Mouse (Mus musculus) left cerebral cortex, postnatal 25 days (tissue): Measurements from ENCODE around the gene Cdh26. TPM values are rescaled to one million over a fixed set of nuclear protein-coding genes. Genes with fewer than 3 reads are reported as not detected.
A peak's percentile ranks its signal among the peaks of the same experiment; 100 is the strongest.

Experiments used
- DNase-seq, 2 experiments: peaks; one replicate each; pipeline ENCODE4 v3.0.0; 2022; ENCODE audit warnings: low spot score in 2 of 2, mixed read lengths in 1 of 2
- intact Hi-C: fragments of 180-260 bp; cut with DNase I; formaldehyde crosslinking; loops from one replicate; pipeline ENCODE4 v1.15.1; 2025
- total RNA-seq, 2 experiments: library from RNA; stranded (reverse); gene quantifications; 2 replicates each; pipeline ENCODE4 v1.2.3; 2021

The Cdh26 gene
- total RNA-seq, 2 experiments from 2014 or later = 0.37 TPM; not detected in 1

DNA sequence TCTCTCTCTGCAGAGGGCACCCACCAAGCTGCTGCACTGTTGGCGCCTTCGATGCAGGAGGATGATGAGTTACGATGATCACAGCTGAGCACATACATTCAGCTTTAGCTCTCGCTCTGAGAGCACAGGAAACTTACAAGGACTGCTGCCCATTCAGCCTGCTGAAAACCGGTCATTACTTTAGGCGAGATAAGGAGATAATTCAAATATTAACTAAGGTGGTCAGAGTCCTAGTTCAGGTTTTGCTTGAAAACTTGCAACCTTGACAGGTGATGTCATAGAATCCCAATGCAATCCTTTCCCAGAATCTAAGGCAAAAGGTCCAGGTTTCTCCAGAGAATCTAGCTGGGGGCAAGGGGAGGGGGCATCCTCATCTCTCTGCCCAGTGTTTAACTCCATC, 905 bp upstream of the Cdh26 start:
- DNase-seq = no peak
- intact Hi-C loops = loop anchor here (5.0 to 10.0 kb wide), 3 partner anchors 78 to 1445 kb away; no protein-coding TSS in a partner anchor

DNA sequence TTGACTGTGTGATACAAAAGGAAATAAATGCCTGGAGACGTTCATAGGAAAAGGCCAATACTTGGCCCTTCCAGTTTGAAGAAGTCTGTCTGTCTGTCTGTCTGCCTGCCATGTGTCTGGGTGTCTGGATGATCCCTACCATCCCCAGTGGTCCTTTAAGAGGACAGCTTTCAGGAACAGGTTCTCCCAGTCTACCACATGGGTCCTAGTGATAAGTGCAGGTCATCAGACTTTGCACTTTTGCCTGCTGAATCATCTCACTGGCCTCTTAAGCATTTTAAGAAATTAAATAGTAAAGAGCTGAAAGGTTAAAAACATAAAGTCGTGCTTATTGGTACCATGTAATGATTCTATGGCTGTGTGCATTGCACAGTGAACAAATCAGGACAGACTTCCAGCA, 3.2 kb downstream of the Cdh26 start:
- DNase-seq = no peak
- intact Hi-C loops = no loop called here

DNA sequence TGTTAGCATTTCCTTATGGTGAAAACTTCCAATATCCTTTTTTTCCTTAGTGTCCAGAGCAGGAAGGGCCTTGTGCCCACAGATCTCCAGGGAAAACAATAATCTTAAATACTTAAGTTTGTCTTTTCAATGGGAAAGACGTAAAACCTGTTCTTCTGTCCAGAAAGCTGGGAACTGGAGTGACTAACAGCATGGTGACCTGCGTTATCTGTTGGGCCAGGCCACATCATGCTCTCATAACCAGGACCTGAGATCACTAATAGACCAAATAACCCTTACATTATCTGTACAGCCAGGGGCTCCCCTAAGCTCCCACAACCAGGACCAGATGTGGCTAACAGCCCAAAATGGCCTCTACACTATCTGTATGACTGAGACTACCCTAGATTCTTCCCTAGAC, 3.6 kb downstream of the Cdh26 start:
- intact Hi-C loops = no loop called here
- DNase-seq = no peak

DNA sequence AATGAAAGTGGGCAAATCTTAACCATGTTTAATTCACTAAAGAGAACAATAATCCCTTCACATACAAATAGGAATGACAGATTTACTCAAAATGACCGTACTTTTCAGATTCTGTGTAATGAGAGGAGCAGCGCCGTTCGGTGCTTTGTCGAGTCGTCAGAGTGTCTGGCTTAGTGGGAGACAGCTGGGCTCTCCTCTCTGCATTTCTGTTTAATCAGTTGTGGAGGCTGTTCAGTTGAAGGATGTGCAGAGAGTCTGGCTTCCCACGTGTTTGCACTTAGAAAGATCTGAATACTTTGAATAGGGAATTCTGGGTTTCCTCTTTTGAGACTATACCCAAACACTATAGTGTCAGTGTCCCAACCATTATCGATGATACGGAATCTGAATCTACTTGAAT, 7.0 kb downstream of the Cdh26 start:
- intact Hi-C loops = no loop called here
- peak in 1 of 2 experiments; percentile 64 for DNase-seq

DNA sequence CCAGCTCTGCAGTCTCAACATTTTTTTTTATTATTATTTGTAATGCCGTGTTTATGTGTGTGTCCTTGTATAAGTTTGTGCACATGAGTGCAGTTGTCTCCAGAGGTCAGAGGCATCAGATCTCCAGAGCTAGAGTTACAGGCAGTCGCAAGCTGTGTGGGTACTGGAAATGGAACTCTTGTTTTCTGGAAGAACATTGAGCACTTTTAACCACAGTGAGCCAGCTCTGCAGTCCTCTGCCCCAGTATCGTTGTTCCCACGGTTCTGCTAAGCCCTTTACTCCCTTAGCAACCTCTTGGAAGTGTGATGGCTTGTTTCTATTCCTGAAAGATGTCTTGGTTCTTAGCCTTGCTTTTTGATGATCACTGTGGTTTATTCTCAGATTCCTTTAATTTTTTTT, 19.1 kb downstream of the Cdh26 start:
- DNase-seq = no peak
- intact Hi-C loops = no loop called here

DNA sequence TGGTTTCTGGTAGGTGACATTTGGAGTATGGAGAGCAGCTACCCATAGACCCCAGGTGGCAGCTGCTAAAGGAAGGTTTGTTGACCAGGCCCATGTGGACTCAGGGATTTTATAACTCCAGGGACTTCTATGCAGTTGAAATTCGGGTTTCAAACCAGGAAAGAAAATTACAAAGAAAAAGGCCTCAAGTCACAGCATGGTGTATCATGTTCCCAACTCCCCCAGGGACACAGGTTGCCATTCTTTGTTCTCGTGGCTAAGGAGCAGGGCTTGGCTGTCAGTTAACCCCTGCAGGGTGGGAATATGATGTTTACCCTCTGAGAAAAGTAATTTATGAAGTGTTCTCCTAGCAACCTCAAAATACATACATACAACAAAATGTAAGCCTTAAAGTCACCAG, 19.9 kb downstream of the Cdh26 start:
- intact Hi-C loops = no loop called here
- no peak for DNase-seq

DNA sequence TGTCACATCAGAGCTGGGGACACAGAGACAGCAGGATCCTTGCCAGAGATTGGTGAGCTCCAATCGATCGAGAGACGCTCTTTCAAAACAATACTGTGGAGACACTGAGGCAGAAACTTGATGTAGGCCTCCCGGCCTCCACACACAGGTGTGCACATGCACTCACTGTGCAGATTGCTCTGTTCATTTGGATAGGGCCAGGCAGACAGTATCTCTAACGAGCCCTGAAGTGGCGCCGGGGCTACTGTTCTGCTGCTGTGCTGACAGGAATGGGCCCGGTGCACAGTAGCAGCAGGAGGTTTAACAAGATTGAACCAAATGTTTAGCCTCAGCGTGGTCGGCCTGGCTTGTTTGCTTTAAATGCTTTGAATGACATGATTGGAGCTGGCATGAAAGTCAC, 20.6 kb downstream of the Cdh26 start:
- intact Hi-C loops = no loop called here

DNA sequence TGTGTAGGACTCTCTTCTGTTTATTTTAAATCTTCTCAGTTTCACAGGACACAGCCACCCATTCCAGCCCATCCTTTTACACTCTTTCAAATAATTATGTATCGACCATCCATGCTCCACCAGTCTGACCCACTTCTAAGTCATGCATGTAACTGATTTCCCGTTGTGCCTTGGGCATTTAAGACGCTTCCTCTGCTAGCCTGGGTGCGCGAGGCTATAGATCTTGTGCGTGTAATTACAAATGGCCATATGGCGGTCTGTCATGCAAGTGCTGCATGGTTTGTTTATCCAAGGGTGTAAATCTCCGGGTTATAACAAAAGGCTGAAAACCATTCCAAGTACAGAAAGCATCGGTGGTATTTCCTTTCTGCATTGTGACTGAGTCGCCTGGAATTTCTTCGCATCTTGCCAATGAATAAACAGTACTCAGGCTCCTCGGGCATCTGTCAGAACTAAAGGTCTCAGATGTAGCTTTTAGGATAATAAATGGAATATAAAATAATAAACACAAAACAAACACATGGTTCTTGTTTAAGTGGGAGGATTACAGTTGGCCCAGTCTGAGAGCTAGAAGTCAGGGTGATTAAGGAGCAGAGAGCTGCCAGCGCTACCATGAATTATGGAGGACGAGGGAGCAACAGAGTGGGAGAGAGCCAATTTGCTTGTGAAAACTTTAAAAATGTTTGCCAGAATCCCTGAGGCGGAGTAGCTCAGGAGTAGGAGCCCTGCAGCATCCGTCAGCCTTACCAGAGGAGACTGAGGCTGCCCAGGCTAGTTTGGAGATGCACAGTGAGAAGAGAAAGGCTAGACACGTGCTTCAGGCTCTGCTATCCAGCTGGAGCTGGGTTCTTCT, 24.6 kb downstream of the Cdh26 start:
- no peak for DNase-seq
- intact Hi-C loops = no loop called here

More for the DNA sequence above, 20.6 kb downstream of the Cdh26 start:
- no peak for DNase-seq

DNA sequence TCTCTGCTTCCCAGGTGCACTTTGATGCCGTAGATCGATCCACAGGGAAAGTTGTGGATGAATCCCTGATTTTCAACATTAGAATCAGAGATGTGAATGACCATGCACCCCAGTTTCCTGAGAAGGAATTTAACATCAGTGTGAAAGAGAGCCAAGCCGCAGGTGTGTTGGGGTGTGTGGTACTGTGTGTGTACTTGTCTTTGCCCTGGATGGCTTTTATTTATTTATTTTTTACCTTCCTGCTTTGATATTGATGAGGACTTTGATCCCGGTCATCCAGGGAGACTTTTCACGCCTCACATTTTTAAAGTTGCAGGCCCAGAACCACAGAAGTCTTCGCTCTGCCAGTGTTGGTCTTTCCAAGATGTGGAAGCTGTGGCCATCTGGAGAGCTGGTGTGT, 27.1 kb downstream of the Cdh26 start:
- no peak for DNase-seq
- intact Hi-C loops = no loop called here

DNA sequence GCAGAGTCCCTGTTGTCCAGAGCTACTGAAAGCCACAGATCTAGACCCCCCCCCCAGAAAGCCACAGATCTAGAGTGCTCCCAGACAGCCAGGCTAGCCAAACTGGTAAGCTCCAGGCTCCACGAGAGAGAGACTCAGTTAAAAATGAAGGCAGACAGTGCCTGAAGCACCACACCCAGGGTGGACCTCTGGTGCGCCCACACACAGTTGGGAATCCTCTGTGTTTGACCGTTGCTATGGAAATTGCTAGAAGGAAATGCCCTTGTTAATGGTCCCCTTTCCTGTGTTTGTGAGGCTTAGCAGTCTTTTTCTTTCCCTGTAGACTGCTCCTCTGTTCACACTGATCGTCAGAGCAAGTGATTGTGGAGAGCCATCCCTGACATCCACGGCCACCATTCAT, 30.0 kb downstream of the Cdh26 start:
- intact Hi-C loops = no loop called here
- no peak for DNase-seq

DNA sequence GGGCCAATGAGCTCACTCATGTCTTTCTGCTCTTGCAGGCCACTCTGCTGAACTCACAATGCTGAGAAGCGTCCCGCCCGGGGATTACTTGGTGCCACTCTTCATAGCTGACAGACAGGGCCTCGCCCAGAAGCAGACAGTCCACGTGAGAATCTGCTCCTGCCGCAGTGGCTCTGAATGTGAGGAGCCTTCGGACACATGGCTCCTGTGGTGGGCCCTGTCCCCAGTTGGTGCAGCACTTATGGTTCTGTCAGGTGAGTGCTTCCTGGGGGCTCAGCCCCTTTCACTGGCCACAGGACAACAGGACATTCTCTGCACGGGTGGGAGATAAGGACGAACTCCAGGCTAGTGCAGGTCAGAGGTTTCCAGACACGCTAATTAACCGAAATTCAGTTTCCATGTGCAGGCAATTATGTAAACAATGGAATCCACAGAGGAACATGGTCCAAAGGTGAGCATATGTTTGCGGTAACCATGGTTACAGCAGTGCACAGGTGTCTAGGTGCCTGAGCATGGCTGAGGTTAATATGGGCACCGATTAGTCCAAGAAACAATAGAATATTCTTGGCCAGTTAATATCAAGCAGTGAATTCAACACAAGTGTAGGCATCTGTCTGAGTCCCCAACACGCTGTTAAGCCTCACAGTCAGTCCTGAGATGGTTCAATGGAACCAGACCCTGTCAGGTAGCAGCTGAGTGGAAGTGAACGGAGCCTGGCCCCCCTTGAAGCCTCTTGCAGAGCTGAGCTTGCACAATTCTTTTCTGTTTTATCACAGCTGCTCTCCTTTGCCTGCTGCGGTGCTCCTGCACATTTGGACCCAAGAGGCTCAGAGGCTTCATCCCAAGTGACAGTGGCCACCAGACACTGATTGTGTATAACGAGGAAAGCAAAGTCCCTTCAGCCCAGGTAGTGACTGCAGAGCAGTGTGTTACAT, 41.5 kb downstream of the Cdh26 start:
- intact Hi-C loops = no loop called here
- no peak for DNase-seq

DNA sequence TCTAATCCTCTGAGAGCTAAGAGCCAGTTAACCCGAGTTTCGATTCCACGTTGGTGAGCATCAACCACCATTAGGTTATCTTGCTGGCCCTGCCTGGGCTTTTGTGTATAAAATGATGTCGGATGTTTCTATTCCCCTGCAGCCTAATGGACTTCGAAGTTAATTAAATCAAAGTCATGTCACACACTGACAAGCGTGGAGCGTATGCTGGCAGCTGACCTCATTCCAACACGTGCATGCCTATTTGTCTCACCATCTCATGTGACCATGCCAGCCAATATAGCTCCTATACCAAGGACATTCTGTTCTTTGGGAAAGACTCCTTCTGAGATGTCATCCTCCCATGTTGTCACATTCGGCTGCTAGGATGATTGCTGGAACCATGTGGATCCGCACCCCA, 43.6 kb downstream of the Cdh26 start:
- DNase-seq = peak in 1 of 2 experiments; percentile 31
- intact Hi-C loops = no loop called here

DNA sequence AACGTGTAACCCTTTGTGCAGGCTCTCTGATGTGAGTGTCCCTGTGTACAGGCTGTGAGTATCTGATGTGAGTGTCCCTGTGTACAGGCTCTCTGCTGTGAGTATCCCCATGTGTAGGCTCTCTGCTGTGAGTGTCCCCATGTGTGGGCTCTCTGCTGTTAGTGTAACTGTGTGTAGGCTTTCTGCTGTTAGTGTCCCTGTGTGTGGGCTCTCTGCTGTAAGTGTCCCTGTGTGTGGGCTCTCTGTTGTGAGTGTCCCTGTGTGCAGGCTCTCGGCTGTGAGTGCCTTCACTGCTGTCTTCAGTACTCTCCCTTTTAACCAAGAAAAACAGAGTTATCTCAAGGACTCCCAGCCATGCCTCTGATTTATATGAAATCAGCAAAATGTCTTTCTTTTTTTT, 46.9 kb downstream of the Cdh26 start:
- peak; percentile 26 to 78 for DNase-seq
- intact Hi-C loops = no loop called here

DNA sequence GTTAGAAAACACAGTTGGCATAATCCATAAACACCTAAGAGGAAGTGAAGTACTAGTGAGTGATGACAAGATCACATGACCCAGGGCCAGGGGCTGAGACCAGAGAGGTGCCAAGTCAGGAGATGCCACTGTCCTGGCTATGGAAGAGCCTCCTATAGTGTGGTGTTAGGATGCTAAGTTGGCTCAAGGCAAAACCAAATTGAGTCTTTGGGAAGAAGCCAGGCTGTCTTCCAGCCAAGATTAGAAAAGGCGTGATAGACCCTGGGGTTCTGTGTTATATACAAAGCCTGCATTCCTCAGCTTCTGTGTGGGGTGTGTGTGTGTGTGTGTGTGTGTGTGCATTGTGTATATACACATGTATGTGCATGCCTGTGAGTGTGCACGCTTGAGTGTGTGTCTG, 48.7 kb downstream of the Cdh26 start:
- DNase-seq = no peak
- intact Hi-C loops = no loop called here

DNA sequence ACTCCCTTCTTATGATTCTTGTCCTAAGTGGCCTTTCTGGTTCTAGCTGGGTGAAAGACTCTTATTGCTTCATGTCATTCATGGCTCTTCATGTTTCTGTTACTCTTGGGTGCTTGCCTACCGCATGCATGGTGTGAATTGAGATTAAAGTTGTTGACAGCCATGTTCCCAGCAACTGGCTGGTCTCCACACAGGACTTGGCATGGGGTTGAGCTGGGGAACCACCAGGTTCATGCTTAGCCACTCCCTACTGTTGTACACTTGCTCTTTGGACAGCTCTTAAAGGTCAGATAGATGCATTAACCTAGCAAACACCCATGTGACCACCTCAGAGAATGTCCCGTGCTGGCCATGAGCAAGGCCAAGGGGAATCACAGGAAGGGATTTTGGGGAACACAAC, 50.6 kb downstream of the Cdh26 start:
- intact Hi-C loops = no loop called here
- DNase-seq = no peak

DNA sequence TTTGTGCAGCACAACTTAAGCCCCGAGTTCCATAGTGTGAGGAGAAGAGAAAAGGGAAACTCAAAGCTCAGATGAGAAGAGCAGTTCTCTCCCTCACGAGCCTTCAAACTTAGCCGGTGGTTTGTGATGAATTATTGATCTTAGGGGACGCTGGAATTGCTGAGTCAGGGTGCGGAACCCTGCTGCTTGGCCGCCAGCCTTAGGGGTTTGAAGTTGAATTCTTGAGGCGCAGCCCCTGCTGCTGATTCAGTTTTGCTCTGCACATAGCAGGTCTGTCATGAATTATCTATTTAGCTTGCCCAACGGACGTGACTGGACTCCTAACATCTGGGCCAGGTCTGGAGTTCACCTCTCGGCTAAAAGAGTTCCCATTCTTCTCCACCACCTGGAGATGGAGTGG, 53.1 kb downstream of the Cdh26 start:
- intact Hi-C loops = no loop called here
- no peak for DNase-seq

DNA sequence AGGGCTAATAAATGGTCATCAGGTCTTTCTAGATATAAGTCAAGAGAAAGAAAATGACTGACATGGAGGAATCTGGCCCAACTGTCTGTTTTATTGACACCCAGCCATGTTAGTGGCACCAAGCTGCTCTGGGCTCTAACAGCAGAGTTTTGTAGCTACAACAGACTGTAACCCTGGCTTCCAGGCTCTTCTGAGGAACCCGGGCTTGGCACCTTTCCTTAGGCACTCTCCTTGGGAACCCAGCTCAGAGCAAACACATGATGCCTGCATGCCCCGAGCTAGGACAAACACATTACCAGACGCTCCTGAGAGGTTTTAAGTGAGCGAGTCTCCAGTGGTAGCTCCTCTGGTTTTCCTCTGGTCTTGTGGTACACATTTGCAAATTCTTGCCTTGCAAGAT, 57.9 kb downstream of the Cdh26 start:
- intact Hi-C loops = no loop called here
- DNase-seq = no peak

DNA sequence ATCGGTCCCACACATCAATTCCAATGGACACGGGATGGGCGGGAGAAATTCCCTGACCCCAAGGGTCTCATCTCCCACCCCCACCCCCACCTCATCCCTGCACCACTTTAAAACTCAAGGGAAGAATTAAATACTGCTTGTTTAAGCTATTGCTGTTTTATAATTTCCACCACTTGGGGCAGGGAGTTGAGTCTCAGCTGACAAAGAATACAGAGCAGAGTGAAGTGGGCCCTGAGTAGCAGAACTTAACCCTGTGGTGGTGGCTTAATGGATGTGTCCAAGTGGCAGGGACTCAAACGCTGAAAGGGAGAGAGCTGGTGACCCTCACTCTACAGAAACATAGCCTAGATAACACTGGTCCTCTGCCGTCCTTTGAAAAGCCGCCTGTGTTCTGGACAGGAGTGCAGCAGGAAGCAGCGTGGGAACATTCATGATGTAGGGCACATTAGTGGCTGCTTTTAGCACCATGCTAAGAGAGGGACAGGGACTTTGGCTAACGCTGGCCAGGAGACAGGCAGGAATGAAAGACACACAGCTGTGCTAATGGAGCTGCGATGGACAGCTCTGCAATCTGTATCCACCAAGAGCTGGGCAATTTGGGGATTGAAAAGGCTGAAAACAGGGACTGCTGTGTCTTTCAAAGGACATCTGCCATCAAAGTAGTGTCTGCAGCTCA, 60.1 kb downstream of the Cdh26 start:
- intact Hi-C loops = no loop called here
- DNase-seq = no peak

DNA sequence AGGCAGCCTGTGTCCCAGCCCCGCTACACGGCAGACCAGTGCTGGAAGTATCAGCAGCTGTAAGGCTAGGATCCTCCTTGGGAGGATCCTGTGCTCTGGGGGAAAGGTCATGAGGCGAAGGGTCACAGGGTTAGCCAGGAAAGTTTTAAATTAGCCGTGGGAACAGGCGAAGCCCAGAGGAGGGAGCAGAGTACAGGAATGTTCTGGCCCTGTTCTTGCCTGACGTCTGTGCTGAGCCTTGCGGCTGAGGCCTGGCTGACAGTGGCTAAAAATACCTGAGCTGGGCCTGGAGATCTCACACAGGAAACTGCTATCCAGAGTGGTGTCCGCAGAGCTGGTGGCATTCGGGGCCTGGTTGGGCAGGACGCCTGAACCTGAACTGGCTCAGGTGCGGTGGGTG, 63.7 kb downstream of the Cdh26 start:
- intact Hi-C loops = no loop called here
- DNase-seq = peak in 1 of 2 experiments; percentile 21

DNA sequence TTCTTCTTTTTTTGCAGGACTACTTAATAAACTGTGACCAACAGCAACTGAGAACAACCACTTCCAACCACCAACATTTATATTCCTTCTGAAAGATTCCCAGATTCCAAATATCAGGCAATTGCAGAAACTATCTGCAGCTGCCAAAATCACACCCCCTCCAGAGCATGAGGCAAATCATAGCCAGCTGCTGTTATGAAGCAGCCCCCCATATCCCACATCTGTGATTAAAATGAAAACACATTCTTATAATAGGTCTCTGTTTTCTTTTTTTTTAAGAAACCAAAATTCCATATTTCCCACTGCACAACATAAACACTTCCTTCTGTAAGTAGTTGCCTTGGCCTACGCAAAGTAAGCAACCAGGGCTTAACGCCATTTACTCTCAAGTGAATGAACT, 65.5 kb downstream of the Cdh26 start:
- intact Hi-C loops = no loop called here
- DNase-seq = no peak
